Mouse (Mus musculus): ENCODE measurements around the gene Relb. TPM values are rescaled to one million over a fixed set of nuclear protein-coding genes. Genes with fewer than 3 reads are reported as not detected.
A peak's percentile ranks its signal among the peaks of the same experiment; 100 is the strongest.

The Relb gene
- polyA plus RNA-seq, 1 experiment = 5.8 TPM

GRCm38 (mm10) chr7:19558965-19559364 lies 70.3 kb downstream of the Relb start:
- DNase-seq = no peak
- no peak overlapping the region for H3K4me3 ChIP-seq (replicated peaks; ENCODE audit: insufficient read depth, low read depth, low read length)
- no peak overlapping the region for H3K27ac ChIP-seq (ENCODE audit: insufficient read depth, low read length)
- peaks cover 44% of the 10 kb centered on the region for H3K4me1 ChIP-seq (ENCODE audit: control insufficient read depth, insufficient read depth, low read length)
- TF ChIP-seq CTCF (IDR thresholded peaks at IDR 0.05; ENCODE audit: borderline replicate concordance, insufficient read depth, low read depth, low read length) (peak; percentile 38; the same call in 1 of the 2 replicates), POLR2A (IDR thresholded peaks at IDR 0.05; ENCODE audit: borderline replicate concordance, insufficient read depth, low read length) (no peak)
- H3K27me3 ChIP-seq (ENCODE audit: control insufficient read depth, insufficient read depth, low read length) = no peaks in the 10 kb centered on the region
- 42% methylated on average over 2 of the region's 2 CpGs for WGBS

- 73% methylated on average over 6 of the region's 6 CpGs for WGBS
- no peaks in the 10 kb centered on the region for H3K27me3 ChIP-seq (ENCODE audit: control insufficient read depth, insufficient read depth, low read length)
- TF ChIP-seq POLR2A (IDR thresholded peaks at IDR 0.05; ENCODE audit: borderline replicate concordance, insufficient read depth, low read length) = no peak
- TF ChIP-seq CTCF (IDR thresholded peaks at IDR 0.05; ENCODE audit: borderline replicate concordance, insufficient read depth, low read depth, low read length) = no peak
- H3K4me3 ChIP-seq (replicated peaks; ENCODE audit: insufficient read depth, low read depth, low read length) = no peak overlapping the region
- peaks cover 46% of the 10 kb centered on the region for H3K4me1 ChIP-seq (ENCODE audit: control insufficient read depth, insufficient read depth, low read length)
- no peak for DNase-seq
- peak overlapping the region; percentile 13; the same call in 1 of the 2 replicates for H3K27ac ChIP-seq (ENCODE audit: insufficient read depth, low read length)
These were observed 71.0 kb downstream of the Relb start for GRCm38 (mm10) chr7:19557982-19558900.

GRCm38 (mm10) chr7:19557086-19557485 lies 72.2 kb downstream of the Relb start:
- TF ChIP-seq CTCF (IDR thresholded peaks at IDR 0.05; ENCODE audit: borderline replicate concordance, insufficient read depth, low read depth, low read length) = no peak
- TF ChIP-seq POLR2A (IDR thresholded peaks at IDR 0.05; ENCODE audit: borderline replicate concordance, insufficient read depth, low read length) = no peak
- H3K27ac ChIP-seq (ENCODE audit: insufficient read depth, low read length) = peak overlapping the region; percentile 64
- WGBS = 20% methylated on average over 2 of the region's 2 CpGs
- H3K27me3 ChIP-seq (ENCODE audit: control insufficient read depth, insufficient read depth, low read length) = no peaks in the 10 kb centered on the region
- H3K4me1 ChIP-seq (ENCODE audit: control insufficient read depth, insufficient read depth, low read length) = peaks cover 52% of the 10 kb centered on the region
- peak in 1 of 2 experiments; percentile 69 for DNase-seq
- no peak overlapping the region for H3K4me3 ChIP-seq (replicated peaks; ENCODE audit: insufficient read depth, low read depth, low read length)

Other genes with a start within 250 kb of the Relb start
- gene Ercc2, start 247.4 kb downstream of the Relb start, polyA plus RNA-seq (2012; rRNA removed) = 45.0 and 46.3 TPM in 2 replicates
- 1.7 and 2.1 TPM in 2 replicates for gene Klc3, start 225.3 kb downstream of the Relb start, polyA plus RNA-seq (2012; rRNA removed)
- gene Ckm, start 224.7 kb downstream of the Relb start, polyA plus RNA-seq (2012; rRNA removed) = 0.08 and 0.11 TPM in 2 replicates
- 50.3 and 52.8 TPM in 2 replicates for gene Mark4, start 170.6 kb downstream of the Relb start, polyA plus RNA-seq (2012; rRNA removed)
- gene Exoc3l2, start 166.1 kb downstream of the Relb start, polyA plus RNA-seq (2012; rRNA removed) = 0.21 and 0.57 TPM in 2 replicates
- 8.6 and 9.2 TPM in 2 replicates for gene Bloc1s3, start 121.1 kb downstream of the Relb start, polyA plus RNA-seq (2012; rRNA removed)
- gene Trappc6a, start 121.0 kb downstream of the Relb start, polyA plus RNA-seq (2012; rRNA removed) = 23.0 and 26.2 TPM in 2 replicates
- gene Nkpd1, start 111.6 kb downstream of the Relb start, polyA plus RNA-seq (2012; rRNA removed) = 1.3 and 1.8 TPM in 2 replicates
- 134 and 136 TPM in 2 replicates for gene Ppp1r37, start 66.4 kb downstream of the Relb start, polyA plus RNA-seq (2012; rRNA removed)
- gene Zfp296, start 52.2 kb downstream of the Relb start, polyA plus RNA-seq (2012; rRNA removed) = 3.4 and 4.0 TPM in 2 replicates
- 86.1 and 87.2 TPM in 2 replicates for gene Gemin7, start 51.8 kb downstream of the Relb start, polyA plus RNA-seq (2012; rRNA removed)
- gene Clasrp, start 25.0 kb downstream of the Relb start, polyA plus RNA-seq (2012; rRNA removed) = 151 and 152 TPM in 2 replicates
- gene Clptm1, start 35.6 kb upstream of the Relb start, polyA plus RNA-seq (2012; rRNA removed) = 158 and 159 TPM in 2 replicates
- not detected in 2 replicates for gene Apoc2, start 48.5 kb upstream of the Relb start, polyA plus RNA-seq (2012; rRNA removed)
- gene Gm44805, start 52.0 kb upstream of the Relb start, polyA plus RNA-seq (2012; rRNA removed) = not detected in 2 replicates
- gene Apoc4, start 52.0 kb upstream of the Relb start, polyA plus RNA-seq (2012; rRNA removed) = not detected in 2 replicates
- gene Apoc1, start 63.2 kb upstream of the Relb start, polyA plus RNA-seq (2012; rRNA removed) = 5.1 and 6.6 TPM in 2 replicates
- gene Apoe, start 69.8 kb upstream of the Relb start, polyA plus RNA-seq (2012; rRNA removed) = 2,800 and 2,936 TPM in 2 replicates
- gene Tomm40, start 86.0 kb upstream of the Relb start, polyA plus RNA-seq (2012; rRNA removed) = 125 TPM in 2 replicates
- 8.9 and 9.3 TPM in 2 replicates for gene Nectin2, start 121.0 kb upstream of the Relb start, polyA plus RNA-seq (2012; rRNA removed)
- gene Bcam, start 141.6 kb upstream of the Relb start, polyA plus RNA-seq (2012; rRNA removed) = 24.7 and 25.3 TPM in 2 replicates
- gene Cblc, start 167.4 kb upstream of the Relb start, polyA plus RNA-seq (2012; rRNA removed) = not detected in 2 replicates
- 0.80 and 0.84 TPM in 2 replicates for gene Bcl3, start 193.3 kb upstream of the Relb start, polyA plus RNA-seq (2012; rRNA removed)
- 6.9 and 8.2 TPM in 2 replicates for gene Gm19345, start 222.6 kb upstream of the Relb start, polyA plus RNA-seq (2012; rRNA removed)
- gene Ceacam16, start 231.9 kb upstream of the Relb start, polyA plus RNA-seq (2012; rRNA removed) = 0.21 and 0.74 TPM in 2 replicates